In the genomic region with DNA sequence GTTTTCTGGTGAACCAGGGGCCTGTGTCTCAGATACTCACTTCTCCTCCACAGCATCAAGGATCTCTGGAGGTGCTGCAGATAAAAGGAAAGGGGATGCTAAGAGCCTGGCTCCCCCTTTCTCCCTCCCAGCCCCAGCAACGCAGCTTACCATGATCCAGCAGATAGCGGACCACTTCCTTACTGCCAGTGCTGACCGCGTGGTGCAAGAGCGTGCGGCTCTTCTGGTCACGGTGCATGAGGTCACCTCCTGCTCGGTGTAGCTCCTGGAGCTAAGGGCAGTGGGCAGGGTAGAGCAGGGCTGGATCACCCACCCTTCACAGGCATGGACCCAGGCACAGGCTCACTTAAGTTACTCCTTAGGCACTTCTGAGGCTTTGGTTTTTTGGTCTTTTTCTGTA, we compare ENCODE assay signal across 13 mouse cellular contexts. TPM values are rescaled to one million over a fixed set of nuclear protein-coding genes. Genes with fewer than 3 reads are reported as not detected.
A peak's percentile ranks its signal among the peaks of the same experiment; 100 is the strongest.
DNase-seq lines count a peak whose midpoint lies in the region; ATAC-seq lines count a peak whose summit lies in the region.
"Had no signal": no experiment of that assay in that cellular context is flagged by ENCODE, and none has a peak within 500 bp of the region (broad histone marks: within the 10 kb centered on the region; RNA-seq: fewer than 3 reads in every experiment).

No protein-coding gene starts in this region.

- H3K9me3 ChIP-seq in heart, embryonic 11.5 days (replicated peaks; ENCODE audit: control insufficient read depth, low read length), result no peaks in the 10 kb centered on the region
- H3K9me3 ChIP-seq in midbrain, embryonic 12.5 days, result no peaks in the 10 kb centered on the region
- H3K9me3 ChIP-seq in midbrain, embryonic 11.5 days (ENCODE audit: control insufficient read depth, low read length), result no peaks in the 10 kb centered on the region
- no peaks in the 10 kb centered on the region for H3K9me3 ChIP-seq in megakaryocyte, embryonic 14.5 days
- H3K9me3 ChIP-seq: stomach, embryonic 15.5 days had no signal

- peaks cover 34% of the 10 kb centered on the region for H3K4me1 ChIP-seq in heart, embryonic 11.5 days (ENCODE audit: control insufficient read depth, insufficient read depth, low read length)
- H3K4me1 ChIP-seq in midbrain, embryonic 12.5 days, result peaks cover 39% of the 10 kb centered on the region
- H3K4me1 ChIP-seq in midbrain, embryonic 11.5 days (ENCODE audit: control insufficient read depth, insufficient read depth, low read length), result peaks cover 31% of the 10 kb centered on the region
- peaks cover 86% of the 10 kb centered on the region for H3K4me1 ChIP-seq in megakaryocyte, embryonic 14.5 days

- H3K27ac ChIP-seq in heart, embryonic 11.5 days (ENCODE audit: low read depth, low read length), result peak overlapping the region; percentile 96
- H3K27ac ChIP-seq in midbrain, embryonic 12.5 days (replicated peaks), result peak overlapping the region; percentile 94; the same call in 1 of the 2 replicates
- H3K27ac ChIP-seq in midbrain, embryonic 11.5 days (ENCODE audit: low read depth, low read length), result no peak overlapping the region; the same call in 1 of the 2 replicates

- peak overlapping the region; percentile 10; the same call in 1 of the 2 replicates for H3K9ac ChIP-seq in heart, embryonic 11.5 days (ENCODE audit: low read depth, low read length)
- no peak overlapping the region for H3K9ac ChIP-seq in midbrain, embryonic 12.5 days (replicated peaks)
- no peak overlapping the region for H3K9ac ChIP-seq in midbrain, embryonic 11.5 days (ENCODE audit: low read length)
- H3K9ac ChIP-seq: lung, embryonic 14.5 days; stomach, embryonic 15.5 days had no signal

- peaks cover 37% of the 10 kb centered on the region for H3K36me3 ChIP-seq in heart, embryonic 11.5 days (ENCODE audit: control insufficient read depth, insufficient read depth, low read length)
- H3K36me3 ChIP-seq in midbrain, embryonic 12.5 days, result peaks cover 45% of the 10 kb centered on the region
- H3K36me3 ChIP-seq in midbrain, embryonic 11.5 days (ENCODE audit: control insufficient read depth, insufficient read depth, low read length), result peaks cover 9% of the 10 kb centered on the region
- H3K36me3 ChIP-seq in megakaryocyte, embryonic 14.5 days (replicated peaks; ENCODE audit: low read length), result peaks cover 100% of the 10 kb centered on the region

- H3K4me2 ChIP-seq in heart, embryonic 11.5 days, result no peak overlapping the region
- no peak overlapping the region for H3K4me2 ChIP-seq in midbrain, embryonic 12.5 days (replicated peaks)
- H3K4me2 ChIP-seq in midbrain, embryonic 11.5 days, result no peak overlapping the region
- H3K4me2 ChIP-seq: lung, embryonic 14.5 days; stomach, embryonic 15.5 days had no signal

- 11% methylated on average over 8 of the region's 8 CpGs for WGBS in heart, embryonic 11.5 days (ENCODE audit: insufficient replicate concordance)
- WGBS in midbrain, embryonic 12.5 days, result 58% methylated on average over 8 of the region's 8 CpGs
- 67% methylated on average over 8 of the region's 8 CpGs for WGBS in midbrain, embryonic 11.5 days

- H3K27me3 ChIP-seq in heart, embryonic 11.5 days (ENCODE audit: control insufficient read depth, insufficient read depth, low read length), result no peaks in the 10 kb centered on the region
- H3K27me3 ChIP-seq in midbrain, embryonic 12.5 days, result no peaks in the 10 kb centered on the region
- no peaks in the 10 kb centered on the region for H3K27me3 ChIP-seq in midbrain, embryonic 11.5 days (ENCODE audit: control insufficient read depth, insufficient read depth, low read length)
- H3K27me3 ChIP-seq in megakaryocyte, embryonic 14.5 days (replicated peaks), result no peaks in the 10 kb centered on the region
- H3K27me3 ChIP-seq: stomach, embryonic 15.5 days had no signal

- no peak for ATAC-seq in heart, embryonic 11.5 days (replicated peaks; ENCODE audit: insufficient number of reproducible peaks, low FRiP score, low TSS enrichment)
- ATAC-seq in midbrain, embryonic 12.5 days (ENCODE audit: low FRiP score, low read depth), result no peak
- no peak for ATAC-seq in midbrain, embryonic 11.5 days (ENCODE audit: low FRiP score)
- ATAC-seq in granulocyte monocyte progenitor cell, adult 5-6 weeks (replicated peaks; ENCODE audit: poor library complexity, severe bottlenecking), result peak; percentile 50

- no peak for DNase-seq in heart, adult 9 months (ENCODE audit: low spot score in 2 of 2)
- no peak for DNase-seq in midbrain, embryonic 11.5 days (ENCODE audit: low spot score, missing footprints)
- DNase-seq in layer of hippocampus, adult 9-11 months, result no peak
- DNase-seq: heart, postnatal 36 days; lung, embryonic 14.5 days; thymus, postnatal 36 days had no signal

- no peak overlapping the region for H3K4me3 ChIP-seq in heart, embryonic 11.5 days (ENCODE audit: low read depth, low read length)
- no peak overlapping the region for H3K4me3 ChIP-seq in midbrain, embryonic 12.5 days
- H3K4me3 ChIP-seq in midbrain, embryonic 11.5 days (ENCODE audit: low read depth, low read length), result no peak overlapping the region
- H3K4me3 ChIP-seq in megakaryocyte, embryonic 14.5 days (replicated peaks), result peak overlapping the region; percentile 65
- H3K4me3 ChIP-seq: stomach, embryonic 15.5 days had no signal

RNA-seq across cellular contexts. Expression of gene Mdk, which starts 1.9 kb away (rescaled TPM):
- 842 and 965 TPM in 2 replicates for polyA plus RNA-seq in heart, embryonic 11.5 days (2014; fragmentation: Nextera tagmentation; extraction: Ambion mirVana)
- polyA plus RNA-seq in midbrain, embryonic 12.5 days (2016; fragmentation: Nextera tagmentation; extraction: Ambion mirVana), result 672 and 763 TPM in 2 replicates
- polyA plus RNA-seq in midbrain, embryonic 11.5 days (2014; fragmentation: Nextera tagmentation; extraction: Ambion mirVana), result 926 and 968 TPM in 2 replicates
- 1.3 and 4.1 TPM in 2 replicates for total RNA-seq in granulocyte monocyte progenitor cell, adult 5-6 weeks (2014; fragmentation: Nextera tagmentation)
- not detected in 2 replicates for total RNA-seq in granulocyte monocyte progenitor cell, adult 5-6 weeks (2017)
- 45.5 and 59.2 TPM in 2 replicates for polyA plus RNA-seq in megakaryocyte, embryonic 14.5 days (2012; ENCODE audit: insufficient read depth, low replicate concordance)

RNA-seq across cellular contexts. Expression of gene Chrm4, which starts 7.0 kb away (rescaled TPM):
- polyA plus RNA-seq in heart, embryonic 11.5 days (2014; fragmentation: Nextera tagmentation; extraction: Ambion mirVana), result not detected in 2 replicates
- 0.31 and 0.56 TPM in 2 replicates for polyA plus RNA-seq in midbrain, embryonic 12.5 days (2016; fragmentation: Nextera tagmentation; extraction: Ambion mirVana)
- 0.26 and 0.37 TPM in 2 replicates for polyA plus RNA-seq in midbrain, embryonic 11.5 days (2014; fragmentation: Nextera tagmentation; extraction: Ambion mirVana)
- not detected in 2 replicates for total RNA-seq in granulocyte monocyte progenitor cell, adult 5-6 weeks (2014; fragmentation: Nextera tagmentation)
- 0.26 TPM in 1 of 2 replicates, not detected in the other for total RNA-seq in granulocyte monocyte progenitor cell, adult 5-6 weeks (2017)
- polyA plus RNA-seq in megakaryocyte, embryonic 14.5 days (2012; ENCODE audit: insufficient read depth, low replicate concordance), result 0.92 and 2.8 TPM in 2 replicates
- total RNA-seq: heart, postnatal 36 days had no signal

RNA-seq across cellular contexts. Expression of gene Gm9821, which starts 11.5 kb away (rescaled TPM):
- 1.8 and 2.8 TPM in 2 replicates for polyA plus RNA-seq in heart, embryonic 11.5 days (2014; fragmentation: Nextera tagmentation; extraction: Ambion mirVana)
- polyA plus RNA-seq in midbrain, embryonic 12.5 days (2016; fragmentation: Nextera tagmentation; extraction: Ambion mirVana), result 0.37 TPM in 2 replicates
- 0.25 TPM in 1 of 2 replicates, not detected in the other for polyA plus RNA-seq in midbrain, embryonic 11.5 days (2014; fragmentation: Nextera tagmentation; extraction: Ambion mirVana)
- not detected in 2 replicates for total RNA-seq in granulocyte monocyte progenitor cell, adult 5-6 weeks (2014; fragmentation: Nextera tagmentation)
- 0.21 TPM in 1 of 2 replicates, not detected in the other for total RNA-seq in granulocyte monocyte progenitor cell, adult 5-6 weeks (2017)
- not detected in 2 replicates for polyA plus RNA-seq in megakaryocyte, embryonic 14.5 days (2012; ENCODE audit: insufficient read depth, low replicate concordance)
- total RNA-seq: adrenal gland, adult 18-20 months; heart, postnatal 36 days; left cerebral cortex, postnatal 25 days had no signal

RNA-seq across cellular contexts. Expression of gene Dgkz, which starts 41.6 kb away (rescaled TPM):
- polyA plus RNA-seq in heart, embryonic 11.5 days (2014; fragmentation: Nextera tagmentation; extraction: Ambion mirVana), result 42.1 and 49.6 TPM in 2 replicates
- 24.5 and 26.1 TPM in 2 replicates for polyA plus RNA-seq in midbrain, embryonic 12.5 days (2016; fragmentation: Nextera tagmentation; extraction: Ambion mirVana)
- 19.2 and 23.7 TPM in 2 replicates for polyA plus RNA-seq in midbrain, embryonic 11.5 days (2014; fragmentation: Nextera tagmentation; extraction: Ambion mirVana)
- total RNA-seq in granulocyte monocyte progenitor cell, adult 5-6 weeks (2014; fragmentation: Nextera tagmentation), result 115 and 135 TPM in 2 replicates
- total RNA-seq in granulocyte monocyte progenitor cell, adult 5-6 weeks (2017), result 75.7 and 89.4 TPM in 2 replicates
- 303 and 682 TPM in 2 replicates for polyA plus RNA-seq in megakaryocyte, embryonic 14.5 days (2012; ENCODE audit: insufficient read depth, low replicate concordance)

Comparison
In these comparisons a context has a peak if more than half of its experiments do, and no peak if none do; other contexts are left out.
1. RNA of gene Mdk, which starts 1.9 kb away (polyA plus RNA-seq): 926 to 968 TPM in midbrain, embryonic 11.5 days, 842 to 965 TPM in heart, embryonic 11.5 days and 672 to 763 TPM in midbrain, embryonic 12.5 days; 45.5 to 59.2 TPM in megakaryocyte, embryonic 14.5 days; every median in the first group is over 10 times any median in the second.